Mouse (Mus musculus) heart, postnatal 25 days (tissue): ENCODE measurements around the gene Tenm3. TPM values are rescaled to one million over a fixed set of nuclear protein-coding genes. Genes with fewer than 3 reads are reported as not detected.
"Not testable (repeated sequence)": the region's sequence is repeated elsewhere in the genome, so short reads cannot be mapped to it uniquely, and the experiment has no call there.

Experiments used
- DNase-seq: peaks from one replicate; pipeline ENCODE4 v3.0.0; 2022; ENCODE audit warnings: low spot score
- intact Hi-C: fragments of 180-260 bp; cut with DNase I; formaldehyde crosslinking; loops from one replicate; pipeline ENCODE4 v1.15.1; 2025
- total RNA-seq, 2 experiments: library from RNA; stranded (reverse); gene quantifications; 2 replicates each; pipeline ENCODE4 v1.2.3; 2021

The Tenm3 gene
- total RNA-seq, 2 experiments from 2014 or later, result 3.4 to 4.1 TPM

DNA sequence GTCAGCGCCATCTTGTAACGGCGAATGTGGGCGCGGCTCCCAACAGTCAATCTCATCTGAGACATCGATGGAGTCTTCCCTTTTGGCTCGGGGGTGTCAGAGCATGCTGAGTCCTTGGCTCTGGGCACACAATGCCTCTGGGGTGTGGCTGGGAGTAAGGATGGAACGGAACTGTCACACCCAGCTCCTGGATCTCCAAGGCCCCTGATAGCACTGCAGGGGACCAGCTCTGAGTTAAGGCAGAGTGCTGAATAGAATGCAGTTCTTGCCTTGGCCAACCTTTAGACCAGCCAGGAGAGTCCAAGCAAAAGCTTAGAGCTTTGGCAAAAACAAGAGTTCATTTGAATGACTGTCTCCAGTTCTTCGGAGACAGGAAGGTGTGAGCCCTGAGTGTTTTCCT lies 647.8 kb downstream of the Tenm3 start:
- DNase-seq, result no peak
- intact Hi-C loops, result no loop called here

DNA sequence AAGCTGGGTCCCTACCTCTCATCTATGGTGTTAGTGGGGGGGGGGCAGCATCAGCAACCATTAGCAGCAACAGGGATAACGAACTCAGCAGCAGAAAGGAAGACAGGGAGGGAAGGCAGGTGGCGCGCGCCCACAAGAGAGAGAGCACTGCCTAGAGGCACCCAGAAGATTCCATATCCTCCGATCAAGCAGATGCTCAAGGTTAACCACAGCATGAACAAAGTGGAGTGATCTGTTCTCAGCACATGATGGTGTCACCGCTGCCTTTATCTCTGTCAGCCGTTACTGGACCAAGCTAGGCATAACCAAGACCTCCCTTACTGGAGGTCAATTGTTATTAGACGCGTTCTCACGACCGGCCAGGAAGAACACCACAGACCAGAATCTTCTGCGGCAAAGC lies 655.2 kb downstream of the Tenm3 start:
- intact Hi-C loops, result no loop called here
- DNase-seq, result no peak

DNA sequence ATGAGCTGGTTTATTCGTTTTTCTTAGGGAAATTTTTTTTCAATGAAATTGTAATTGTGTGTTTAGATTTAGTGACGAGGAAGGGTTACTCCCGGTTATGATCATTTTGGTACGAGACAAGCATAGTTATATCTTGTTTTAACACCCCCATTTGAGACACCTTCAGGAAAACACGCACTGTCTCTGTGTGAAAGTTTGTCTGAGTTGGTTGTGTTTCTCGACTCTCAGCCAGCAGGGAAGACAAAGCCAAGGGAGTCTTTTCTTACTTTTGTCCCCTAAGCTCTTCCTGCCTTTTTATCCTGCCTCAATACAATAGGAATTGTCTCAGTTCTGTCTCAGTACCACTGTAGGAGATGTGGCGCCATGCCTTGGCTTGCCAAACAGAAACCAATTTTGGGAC lies 660.0 kb downstream of the Tenm3 start:
- intact Hi-C loops, result no loop called here
- no peak for DNase-seq

DNA sequence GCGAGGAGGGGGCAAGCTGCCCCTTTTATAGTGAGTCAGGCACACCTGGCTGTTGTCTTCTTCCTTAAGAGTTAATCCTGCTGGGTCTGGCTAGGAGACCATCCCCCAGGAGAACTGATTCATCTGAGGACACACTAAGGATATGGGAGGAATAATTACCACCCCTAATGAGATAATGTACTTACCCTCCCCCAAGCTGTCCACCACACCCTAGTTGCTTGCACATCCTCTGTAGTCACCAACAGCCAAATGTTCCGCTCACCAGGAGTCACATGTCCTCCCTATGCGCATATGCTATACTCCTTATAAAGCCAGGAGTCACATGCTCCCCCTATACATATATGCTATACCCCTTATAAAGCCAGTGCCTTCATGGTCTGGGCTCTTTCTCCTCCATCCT lies 662.8 kb downstream of the Tenm3 start:
- intact Hi-C loops, result no loop called here
- DNase-seq, result no peak

DNA sequence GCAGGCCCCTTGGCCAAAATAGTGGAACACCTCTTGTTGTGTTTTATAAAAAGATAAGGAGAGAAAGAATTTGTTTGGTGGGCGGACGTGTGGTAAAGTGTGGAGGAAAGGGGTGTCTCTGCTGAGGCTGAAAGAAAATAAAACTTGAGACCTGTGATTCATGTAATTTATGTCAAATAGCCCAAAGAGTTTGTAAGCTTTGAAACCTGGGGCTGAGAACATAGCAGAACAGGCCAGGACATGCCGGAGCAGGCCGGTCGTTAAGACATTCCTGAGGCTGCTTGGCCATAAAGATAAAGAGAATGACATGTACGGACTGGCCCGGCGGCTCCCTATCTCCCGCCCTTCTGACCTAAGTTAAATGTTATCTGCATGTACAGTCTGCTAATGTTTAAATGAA lies 663.6 kb downstream of the Tenm3 start:
- intact Hi-C loops, DNase-seq: not testable (repeated sequence)

DNA sequence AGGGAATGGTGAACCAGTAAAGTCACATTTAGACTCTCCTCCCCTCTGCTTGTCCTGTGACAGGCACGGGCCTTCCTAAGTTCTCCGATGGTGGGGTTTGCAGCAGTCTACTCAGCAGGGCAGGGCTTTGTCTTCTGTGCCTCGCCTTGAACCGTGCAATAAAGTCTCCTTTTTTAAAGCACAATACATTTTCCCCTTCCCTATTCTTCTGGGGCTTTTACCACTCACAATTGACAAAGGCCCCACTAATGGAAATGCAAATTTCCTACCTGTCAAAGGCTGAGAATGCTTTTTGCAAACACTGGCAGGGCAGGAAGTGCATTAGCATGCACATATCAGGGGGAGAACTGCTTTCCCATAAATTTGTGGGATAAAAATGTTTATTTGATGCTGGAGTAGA lies 664.8 kb downstream of the Tenm3 start:
- intact Hi-C loops, result no loop called here
- DNase-seq, result no peak

DNA sequence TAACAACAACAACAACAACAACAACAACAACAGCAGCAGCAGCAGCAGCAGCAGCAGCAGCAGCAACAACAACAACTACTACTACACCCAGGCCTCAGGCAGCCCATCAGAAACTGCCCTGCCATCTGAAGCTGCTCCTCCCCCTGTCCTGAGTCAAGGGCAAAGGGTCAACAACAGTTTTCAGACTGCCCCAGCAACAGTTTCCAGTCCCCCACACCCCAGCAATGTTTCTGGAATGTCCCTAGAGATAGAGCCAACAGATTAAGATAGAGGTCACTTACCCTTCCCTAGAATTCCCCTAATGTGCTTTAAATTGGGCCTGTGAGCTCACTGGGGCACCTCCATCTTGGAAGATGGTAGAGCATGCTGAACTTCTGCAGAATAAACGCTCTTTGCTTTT lies 665.9 kb downstream of the Tenm3 start:
- intact Hi-C loops, result no loop called here

More for the DNA sequence above, 665.9 kb downstream of the Tenm3 start:
- DNase-seq, result no peak
